Mouse (Mus musculus) cerebellum, adult 2 months (tissue): ENCODE measurements around the gene Wnt6.

ENCODE experiments used
- CTCF ChIP-seq: fragments of 200-500 bp; IDR thresholded peaks from 2 replicates; pipeline ENCODE4 v1.5.1; 2011; ENCODE audit warnings: low read depth, mild to moderate bottlenecking, control low read depth, low read length, moderate library complexity, borderline replicate concordance; ENCODE audit not compliant: insufficient read depth
- POLR2A ChIP-seq: fragments of 200-500 bp; IDR thresholded peaks from 2 replicates; pipeline ENCODE4 v1.6.1; 2011; ENCODE audit warnings: low read length, control low read depth, borderline replicate concordance; ENCODE audit not compliant: insufficient read depth

DNA sequence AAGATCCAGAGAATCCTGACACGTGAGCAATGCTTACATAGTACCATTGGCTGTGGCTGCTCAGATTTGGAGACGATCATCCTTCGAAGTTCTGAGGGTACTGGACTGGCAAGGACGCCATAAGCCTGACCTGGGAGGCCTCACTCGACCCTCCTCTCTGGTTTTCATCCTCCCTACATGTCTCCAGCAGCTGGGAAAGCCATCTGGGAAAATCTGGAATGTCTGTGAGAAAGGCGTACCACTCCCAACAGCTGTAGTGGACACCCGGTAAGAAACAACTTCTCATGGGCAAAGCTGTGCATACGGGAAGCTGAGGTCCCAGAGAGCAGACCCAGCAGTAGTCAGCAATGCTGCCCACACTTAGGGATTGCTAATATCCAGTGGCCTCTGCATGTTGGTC lies 19.5 kb upstream of the Wnt6 start:
- no peak for TF ChIP-seq CTCF
- TF ChIP-seq POLR2A = no peak
